Mouse (Mus musculus) frontal cortex, postnatal 36 days (tissue): ENCODE measurements around the gene Hsd17b2.

Experiments used
- DNase-seq, 2 experiments: peaks; one replicate each; pipeline ENCODE4 v3.0.0; 2022; ENCODE audit warnings: low spot score in 2 of 2

Hsd17b2 gene

DNA sequence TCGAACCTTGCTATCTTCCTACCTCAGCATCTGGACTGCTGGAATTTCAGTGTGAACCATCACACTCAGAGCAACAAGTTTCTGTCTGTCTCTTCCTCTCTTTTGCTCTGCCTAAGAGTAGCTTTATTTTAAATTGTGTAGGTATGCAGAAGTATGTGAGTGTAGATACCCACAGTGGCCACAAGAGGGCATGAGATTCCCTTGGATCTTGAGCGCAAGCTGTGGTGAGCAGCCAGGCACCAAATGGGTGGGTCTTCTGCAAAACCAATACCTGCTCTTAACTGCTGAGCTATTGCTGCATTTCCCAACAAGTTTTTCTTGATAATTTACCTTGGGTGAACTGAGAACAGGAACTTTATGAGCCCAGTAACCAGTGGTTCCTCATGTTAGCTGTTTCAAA lies 70.4 kb downstream of the Hsd17b2 start:
- DNase-seq: peak in 1 of 2 experiments; percentile 21

DNA sequence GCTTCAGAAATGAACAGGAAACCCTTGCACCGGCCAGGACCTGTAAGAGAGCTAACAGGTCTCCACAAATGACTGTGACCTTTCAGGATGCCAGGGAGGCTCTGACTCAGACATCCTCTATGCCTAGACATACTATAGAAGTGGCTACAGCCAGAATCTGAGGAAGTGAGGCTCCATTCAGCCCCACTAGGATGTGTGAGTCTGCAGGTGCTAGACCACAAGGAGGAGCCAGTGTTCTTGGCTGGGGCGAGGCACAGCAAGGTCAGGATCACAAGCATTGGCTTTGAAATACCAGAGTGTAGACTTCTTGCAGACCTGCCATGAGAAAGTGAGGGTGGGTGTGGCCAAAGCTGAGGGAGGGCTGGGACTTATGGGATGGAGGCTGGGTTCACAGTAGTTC lies 70.9 kb downstream of the Hsd17b2 start:
- no peak for DNase-seq

DNA sequence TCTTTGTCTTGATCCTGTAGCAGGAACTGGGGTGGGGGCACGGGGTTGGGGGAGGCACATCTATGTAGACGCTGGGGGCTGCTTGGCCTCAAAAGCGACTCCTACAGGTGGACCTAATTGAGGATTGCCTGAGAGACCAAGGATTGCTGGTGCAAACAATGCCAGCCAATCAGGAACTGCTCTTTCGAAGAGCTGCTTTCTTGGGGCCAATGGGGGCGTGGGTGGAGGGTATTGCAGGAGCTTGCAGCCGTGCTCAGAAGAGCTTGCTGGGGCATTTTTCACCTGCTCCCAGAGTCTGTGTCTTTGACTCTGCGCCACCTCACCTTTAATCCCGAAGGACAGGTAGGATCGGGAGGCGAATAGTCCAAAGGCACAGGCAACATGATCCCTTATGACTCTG lies 73.9 kb downstream of the Hsd17b2 start:
- no peak for DNase-seq

DNA sequence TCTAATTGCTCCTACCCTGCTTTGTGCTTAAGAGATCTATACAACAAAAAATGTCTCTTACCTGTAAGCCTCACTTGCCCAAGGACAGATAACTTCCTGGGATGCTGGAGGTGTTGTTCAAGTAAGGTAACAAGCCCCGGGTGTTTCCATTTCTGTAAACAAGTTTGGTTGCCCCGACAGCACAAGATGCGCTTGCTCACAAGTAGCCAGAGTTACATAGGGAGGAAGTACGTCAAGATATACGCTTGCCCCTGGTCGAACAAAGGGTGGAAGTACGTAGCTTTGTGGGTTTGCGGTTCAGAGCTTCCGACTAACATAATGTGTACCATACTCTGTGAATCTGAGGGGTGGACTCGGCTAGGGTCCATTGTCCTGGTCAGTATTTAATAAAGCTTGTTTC lies 74.4 kb downstream of the Hsd17b2 start:
- no peak for DNase-seq

DNA sequence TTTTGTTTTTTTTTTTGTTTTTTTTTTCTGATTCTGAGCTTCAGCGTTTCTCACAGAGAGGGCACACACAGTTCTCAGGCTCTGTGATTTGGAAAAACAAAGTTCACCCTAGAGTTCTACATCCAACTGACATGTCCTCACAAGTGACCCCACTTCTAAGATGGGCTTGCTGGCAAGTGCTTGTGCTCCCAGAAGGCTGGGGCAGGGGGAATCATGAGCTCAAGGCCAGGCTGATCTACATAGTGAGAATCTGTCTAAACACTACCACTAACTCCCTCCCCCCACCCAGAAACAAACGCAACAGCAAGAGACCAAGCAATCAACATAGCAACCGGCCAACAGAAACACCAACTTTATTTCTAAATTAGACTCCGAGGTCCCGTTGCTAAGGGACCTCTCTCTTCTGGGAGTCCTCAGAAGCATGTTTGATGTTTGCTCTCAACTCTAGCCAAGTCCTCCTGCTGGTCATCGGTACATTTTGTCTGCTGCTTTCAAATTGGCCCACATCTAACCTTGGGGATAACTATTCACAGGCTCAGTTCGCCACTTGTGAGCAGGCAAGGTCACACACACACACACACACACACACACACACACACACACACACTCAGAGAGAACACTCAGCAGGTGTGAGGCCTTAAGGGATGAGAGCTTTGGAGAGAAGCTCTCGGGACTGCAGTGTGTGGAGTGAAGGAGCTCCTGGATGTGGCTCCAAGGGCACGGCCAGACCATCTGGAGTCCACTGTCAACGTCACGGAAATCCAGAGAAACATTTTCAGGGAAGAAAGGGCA lies 77.0 kb downstream of the Hsd17b2 start:
- DNase-seq: no peak

DNA sequence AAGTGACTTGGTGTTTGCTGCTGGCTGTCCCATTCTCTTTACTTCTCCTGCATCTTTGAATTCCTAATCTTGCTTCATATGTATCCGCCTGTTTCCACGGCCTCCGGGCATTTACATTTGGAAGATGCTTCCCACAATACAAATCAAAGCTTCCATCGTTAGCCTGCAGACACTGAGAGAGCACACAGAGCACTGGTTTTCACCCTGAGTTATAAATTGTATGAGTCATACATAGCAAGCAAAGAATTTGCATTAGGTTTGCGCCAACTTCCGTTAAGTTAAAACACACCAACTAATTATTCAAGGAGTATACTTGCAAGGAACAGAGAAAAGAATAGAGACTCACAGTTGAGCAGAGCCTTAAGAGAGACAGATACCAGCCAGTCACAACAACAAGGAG lies 77.6 kb downstream of the Hsd17b2 start:
- DNase-seq: no peak

DNA sequence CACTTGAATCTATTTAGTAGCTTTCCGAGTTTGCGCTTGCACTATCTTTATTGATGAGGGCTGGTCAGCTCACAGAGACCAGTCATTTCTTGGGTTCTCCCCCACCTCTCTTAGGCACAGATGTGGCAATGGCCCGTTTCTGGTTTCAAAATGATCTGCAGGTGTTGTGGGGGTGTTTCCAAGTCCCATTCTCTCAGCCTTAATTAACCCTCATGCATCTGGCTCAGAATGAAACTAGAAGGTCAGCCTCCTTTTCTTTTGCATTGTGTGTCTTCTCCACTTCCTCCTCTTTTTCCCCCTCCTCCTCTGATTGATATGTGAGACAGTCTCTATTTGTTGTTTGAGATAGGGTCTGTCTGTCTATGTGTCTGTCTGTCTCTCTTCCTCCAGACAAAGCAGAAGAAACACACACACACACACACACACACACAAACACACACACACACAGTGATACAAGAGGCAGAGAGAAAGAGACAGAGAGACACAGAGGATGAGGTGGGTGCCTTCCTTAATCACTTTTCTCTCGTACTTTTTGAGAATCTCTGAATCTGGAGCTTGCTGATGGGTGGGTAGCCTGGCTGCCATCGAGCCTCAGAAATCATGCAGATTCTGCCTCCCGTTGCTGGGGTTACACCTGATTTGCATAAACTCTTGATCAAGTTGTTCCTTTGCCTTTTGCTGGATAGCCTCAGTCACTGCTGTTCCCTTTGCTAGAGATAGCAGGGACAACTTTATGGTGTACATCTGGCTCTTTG lies 79.8 kb downstream of the Hsd17b2 start:
- no peak for DNase-seq

DNA sequence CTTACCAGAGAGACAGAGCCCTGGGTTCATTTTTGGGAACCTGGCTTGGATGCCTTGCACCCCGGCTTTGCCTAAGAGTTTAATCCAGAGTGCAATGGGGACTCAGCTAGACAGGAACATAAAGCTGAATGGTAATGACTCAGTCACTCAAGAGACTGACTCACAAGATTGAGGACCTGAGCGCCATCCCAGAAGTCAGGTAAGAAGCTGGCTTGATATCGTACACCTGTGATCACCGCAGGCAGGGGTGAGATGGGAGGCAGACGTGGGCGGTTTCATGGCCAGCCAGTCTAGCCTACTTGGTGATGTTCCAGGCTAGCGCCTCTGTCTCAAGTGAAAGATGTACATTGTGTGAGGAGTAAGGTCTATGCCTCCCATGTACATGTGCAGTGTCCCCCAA lies 81.3 kb downstream of the Hsd17b2 start:
- no peak for DNase-seq

DNA sequence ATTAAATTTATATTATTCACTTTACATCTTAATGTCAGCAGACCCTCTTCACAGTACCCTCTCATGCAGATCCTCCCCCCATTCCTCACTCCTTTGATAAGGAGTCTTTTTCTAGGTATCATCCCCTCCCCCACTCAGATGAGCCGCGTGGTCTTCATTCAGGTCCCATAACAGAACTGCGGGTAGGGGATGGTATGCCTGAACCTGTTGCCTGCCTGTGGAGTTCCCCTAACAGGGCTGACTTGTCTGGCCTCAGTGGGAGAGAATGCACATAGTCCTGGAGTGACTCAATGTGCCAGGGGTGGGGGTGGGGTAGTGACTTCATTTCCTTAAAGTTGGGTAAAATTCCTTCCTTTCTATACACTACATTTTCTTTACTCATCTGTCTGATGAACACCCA lies 84.7 kb downstream of the Hsd17b2 start:
- no peak for DNase-seq

DNA sequence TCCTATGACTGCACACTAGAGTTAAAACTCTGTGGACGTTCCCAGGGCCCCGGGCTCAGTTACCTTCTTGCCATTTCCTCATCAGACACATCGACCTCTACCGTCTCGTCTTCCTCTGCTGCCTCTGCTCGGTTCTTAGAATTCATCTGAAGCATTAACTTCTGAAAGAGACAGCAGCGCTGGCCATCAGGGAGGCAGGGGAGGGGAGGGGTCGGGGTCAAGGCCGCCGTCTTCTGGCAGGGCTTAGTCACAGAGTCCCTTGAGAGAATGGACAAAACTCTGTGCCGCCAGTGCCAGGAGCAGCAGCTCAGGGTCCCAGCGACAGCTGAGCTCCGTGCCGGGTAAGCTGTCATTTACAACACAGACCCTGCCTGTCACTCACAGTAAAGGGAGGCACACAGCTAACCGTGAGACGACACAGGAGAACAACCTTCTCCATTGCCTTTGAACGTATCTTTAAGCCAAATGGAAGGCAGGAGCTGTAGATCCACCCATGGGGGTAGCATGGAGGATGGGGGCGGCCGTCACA lies 91.0 kb downstream of the Hsd17b2 start:
- no peak for DNase-seq

DNA sequence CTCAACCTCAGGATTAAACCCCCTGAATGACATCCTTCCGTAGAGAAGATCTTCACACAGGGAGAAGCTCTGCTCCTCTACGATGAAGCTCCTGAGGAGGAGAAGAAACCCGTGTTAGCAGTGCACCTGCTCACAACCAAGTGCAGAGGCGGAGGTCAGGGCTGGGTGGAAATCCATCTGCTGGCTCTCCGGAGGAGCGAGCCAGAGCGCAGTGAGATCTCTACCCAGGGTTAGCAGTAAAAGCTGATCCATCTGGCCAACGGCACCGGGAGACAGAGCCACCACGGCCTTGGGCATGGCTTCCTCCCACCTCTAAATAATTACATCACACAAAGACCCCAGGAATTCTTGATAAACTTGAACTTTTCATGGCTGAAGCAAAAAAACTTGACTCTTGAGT lies 92.9 kb downstream of the Hsd17b2 start:
- DNase-seq: no peak

DNA sequence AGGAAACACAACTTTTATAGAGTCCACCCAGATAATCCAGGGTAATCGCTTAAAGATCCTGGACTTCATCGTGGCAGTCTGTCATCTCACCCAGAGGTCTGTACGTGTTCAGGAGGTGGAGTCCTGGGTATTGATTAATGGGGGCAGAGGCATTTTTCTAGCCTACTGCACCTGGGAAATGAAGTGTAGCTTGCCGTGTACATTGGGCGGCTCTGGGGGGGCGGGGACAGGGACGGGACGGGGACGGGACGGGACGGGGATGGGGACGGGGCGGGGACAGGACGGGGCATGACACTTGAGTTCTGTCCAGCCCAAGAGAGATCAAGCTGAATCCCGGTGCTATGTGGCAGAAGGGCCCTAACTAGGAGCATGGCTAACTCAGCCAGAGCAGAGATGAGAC lies 94.8 kb downstream of the Hsd17b2 start:
- no peak for DNase-seq

DNA sequence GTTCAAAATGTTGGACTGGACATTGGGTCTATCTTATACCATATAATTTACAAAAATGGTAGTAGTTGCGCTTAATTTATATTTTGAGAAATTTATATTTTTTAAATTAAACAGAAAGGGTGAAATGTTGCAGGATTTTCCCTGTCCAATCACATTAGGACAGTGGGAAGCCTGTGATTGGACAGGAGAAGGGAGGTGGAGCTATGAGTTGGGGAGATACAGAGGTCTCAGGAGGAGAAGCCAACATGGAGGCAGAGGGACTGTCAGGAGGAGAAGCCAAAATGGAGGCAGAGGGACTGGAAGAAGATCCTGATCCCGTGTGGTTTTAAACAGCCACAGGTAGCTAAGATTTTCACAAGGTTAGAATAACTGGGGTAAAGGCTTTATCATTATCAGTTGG lies 96.4 kb downstream of the Hsd17b2 start:
- no peak for DNase-seq

DNA sequence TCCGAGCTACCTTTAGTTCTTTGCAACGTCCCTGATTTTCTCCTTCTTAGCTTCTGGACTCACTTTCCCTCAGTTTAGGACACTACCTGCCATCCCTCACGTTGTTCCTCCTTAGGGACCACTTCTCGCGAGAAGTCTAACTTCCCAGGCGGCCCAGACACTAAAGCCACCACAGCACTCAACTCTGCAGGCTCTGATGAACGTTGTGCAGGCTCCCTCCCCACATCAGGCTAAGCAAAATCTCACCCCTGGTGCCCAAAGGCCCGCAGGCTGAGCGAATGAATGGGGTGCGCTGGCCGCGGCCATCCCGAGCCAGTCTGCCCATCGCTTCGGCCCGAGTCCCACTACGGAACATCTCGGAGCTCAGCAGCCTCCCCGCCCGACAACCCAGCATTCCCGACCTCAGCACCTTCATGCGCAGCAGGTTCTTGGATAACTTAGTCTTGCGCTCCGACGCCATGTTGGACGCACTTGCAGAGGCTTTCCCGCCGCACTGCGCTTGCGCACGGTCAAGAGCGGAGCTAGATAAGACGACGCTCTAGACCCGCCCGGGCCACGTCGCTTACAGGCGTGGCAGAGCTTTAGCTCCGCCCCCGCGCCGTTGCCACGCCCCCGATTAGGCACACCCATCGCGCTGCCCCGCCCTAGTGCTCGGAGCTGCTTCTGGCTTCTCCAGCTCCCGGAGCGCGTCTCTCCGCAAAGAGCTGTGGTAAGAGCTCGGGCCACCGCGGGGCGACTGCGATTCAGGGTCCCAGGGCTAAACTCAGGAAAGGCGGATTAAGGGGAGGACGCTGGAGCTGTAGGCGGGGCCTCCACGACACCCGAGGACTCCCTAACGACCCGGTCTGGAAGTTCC lies 100.0 kb downstream of the Hsd17b2 start, which contains the start of gene Mphosph6:
TSS of gene Mphosph6 (minus strand) at position 501 of the 856 bp plus-strand sequence.
- peak; percentile 92 to 97 for DNase-seq

DNA sequence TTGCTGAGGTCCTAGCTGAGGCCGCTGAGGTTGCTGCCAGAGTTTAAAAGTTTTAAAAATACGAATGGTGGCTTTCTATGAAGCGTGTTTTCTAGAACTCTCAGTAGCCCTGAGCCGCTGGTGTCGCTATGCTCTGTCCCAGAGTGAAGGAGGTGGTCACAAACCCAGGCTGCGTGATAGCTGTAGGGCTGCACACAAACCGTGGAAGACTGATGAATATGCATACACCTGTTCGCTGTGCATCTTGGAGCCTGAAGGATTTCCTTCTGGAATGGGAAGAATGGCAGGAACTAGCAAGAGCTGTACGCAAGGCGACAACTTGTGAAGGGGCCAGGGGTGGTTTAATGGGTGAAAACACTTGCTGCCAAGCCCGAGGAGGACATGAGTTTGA lies 100.6 kb downstream of the Hsd17b2 start:
- DNase-seq: peak; percentile 24 to 29

DNA sequence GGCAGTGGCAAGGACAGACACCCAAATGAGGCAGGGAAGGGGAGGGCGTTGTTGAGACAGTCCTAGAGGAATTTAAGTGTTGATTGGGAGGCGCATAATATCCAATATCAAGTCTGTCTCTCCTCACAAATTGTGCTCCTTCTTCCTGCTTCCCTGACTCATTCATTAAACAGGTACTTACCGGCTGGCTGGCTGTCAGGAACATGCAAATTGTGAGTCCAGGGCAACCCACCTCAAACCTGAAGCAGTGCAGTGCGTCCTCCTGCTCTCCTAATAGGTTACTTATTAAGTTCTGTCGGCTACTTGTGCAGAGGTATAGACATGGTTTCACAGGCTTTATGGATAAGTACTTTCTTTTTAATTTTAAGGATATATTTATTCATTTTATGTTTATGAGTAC lies 103.7 kb downstream of the Hsd17b2 start:
- DNase-seq: no peak
